Mouse (Mus musculus): ENCODE results near the gene Banf1. TPM values are rescaled to one million over a fixed set of nuclear protein-coding genes. Genes with fewer than 3 reads are reported as not detected.
"Not testable (repeated sequence)": the region's sequence is repeated elsewhere in the genome, so short reads cannot be mapped to it uniquely, and the experiment has no call there.

Gene Banf1
- total RNA-seq (2022), result 100 to 1,000 TPM; 122 to 146 (median 135) TPM

- no peak for DNase-seq (ENCODE audit: low spot score in 2 of 2)
Observed at GRCm38 (mm10) chr19:5367053-5367359, at the start of gene Banf1. TSS of gene Banf1 (minus strand) at chr19:5367168.

- DNase-seq (ENCODE audit: low spot score in 2 of 2), result peak; percentile 50 to 51
Observed at GRCm38 (mm10) chr19:5414534-5414957, 47.6 kb upstream of the Banf1 start.

- no peak for DNase-seq (ENCODE audit: low spot score in 2 of 2)
Observed at GRCm38 (mm10) chr19:5413840-5414239, 46.9 kb upstream of the Banf1 start.

GRCm38 (mm10) chr19:5411961-5412360 is 45.0 kb upstream of the Banf1 start:
- peak; percentile 49 to 62 for DNase-seq (ENCODE audit: low spot score in 2 of 2)

GRCm38 (mm10) chr19:5410641-5411040 is 43.7 kb upstream of the Banf1 start:
- no peak for DNase-seq (ENCODE audit: low spot score in 2 of 2)

- no peak for DNase-seq (ENCODE audit: low spot score in 2 of 2)
Observed at GRCm38 (mm10) chr19:5409068-5409467, 42.1 kb upstream of the Banf1 start.

- DNase-seq (ENCODE audit: low spot score in 2 of 2), result no peak
Observed at GRCm38 (mm10) chr19:5408057-5409001, 41.4 kb upstream of the Banf1 start.

- peak; percentile 60 to 70 for DNase-seq (ENCODE audit: low spot score in 2 of 2)
Observed at GRCm38 (mm10) chr19:5407133-5407532, 40.2 kb upstream of the Banf1 start.

GRCm38 (mm10) chr19:5406531-5407126 is 39.7 kb upstream of the Banf1 start:
- DNase-seq (ENCODE audit: low spot score in 2 of 2), result peak in 1 of 2 experiments; percentile 59

GRCm38 (mm10) chr19:5405924-5406323 is 39.0 kb upstream of the Banf1 start:
- DNase-seq (ENCODE audit: low spot score in 2 of 2), result no peak

- no peak for DNase-seq (ENCODE audit: low spot score in 2 of 2)
Observed at GRCm38 (mm10) chr19:5402293-5402692, 35.3 kb upstream of the Banf1 start, which contains the start of gene Tsga10ip. TSS of gene Tsga10ip (minus strand) at chr19:5402526.

- not testable (repeated sequence) for DNase-seq (ENCODE audit: low spot score in 2 of 2)
Observed at GRCm38 (mm10) chr19:5401073-5401472, 34.1 kb upstream of the Banf1 start.

GRCm38 (mm10) chr19:5395371-5395770 is 28.4 kb upstream of the Banf1 start:
- no peak for DNase-seq (ENCODE audit: low spot score in 2 of 2)

GRCm38 (mm10) chr19:5394168-5394567 is 27.2 kb upstream of the Banf1 start:
- DNase-seq (ENCODE audit: low spot score in 2 of 2), result no peak

GRCm38 (mm10) chr19:5392892-5393291 is 25.9 kb upstream of the Banf1 start:
- no peak for DNase-seq (ENCODE audit: low spot score in 2 of 2)

GRCm38 (mm10) chr19:5390416-5390815 is 23.4 kb upstream of the Banf1 start:
- no peak for DNase-seq (ENCODE audit: low spot score in 2 of 2)

GRCm38 (mm10) chr19:5389647-5390046 is 22.7 kb upstream of the Banf1 start:
- no peak for DNase-seq (ENCODE audit: low spot score in 2 of 2)

GRCm38 (mm10) chr19:5388588-5389242 is 21.7 kb upstream of the Banf1 start, which contains the start of gene Sart1:
TSS of gene Sart1 (minus strand) at chr19:5388703.
- DNase-seq (ENCODE audit: low spot score in 2 of 2), result peak; percentile 86 to 94

- DNase-seq (ENCODE audit: low spot score in 2 of 2), result no peak
Observed at GRCm38 (mm10) chr19:5388011-5388441, 21.1 kb upstream of the Banf1 start.

- DNase-seq (ENCODE audit: low spot score in 2 of 2), result no peak
Observed at GRCm38 (mm10) chr19:5384715-5385114, 17.7 kb upstream of the Banf1 start.

GRCm38 (mm10) chr19:5383326-5383725 is 16.4 kb upstream of the Banf1 start:
- no peak for DNase-seq (ENCODE audit: low spot score in 2 of 2)

- DNase-seq (ENCODE audit: low spot score in 2 of 2), result no peak
Observed at GRCm38 (mm10) chr19:5377446-5377845, 10.5 kb upstream of the Banf1 start.
